Comparison of ENCODE assay signal across 8 mouse cellular contexts in genomic region chr2:84882606-84883005, GRCm38 (mm10). TPM values are rescaled to one million over a fixed set of nuclear protein-coding genes. Genes with fewer than 3 reads are reported as not detected.
DNase-seq lines count a peak whose midpoint lies in the region; ATAC-seq lines count a peak whose summit lies in the region.

No protein-coding gene starts in this region.

- H3K4me2 ChIP-seq in embryonic facial prominence, embryonic 11.5 days (ENCODE audit: low read depth, low read length) = peak overlapping the region; percentile 40
- peak overlapping the region; percentile 39; the same call in 1 of the 2 replicates for H3K4me2 ChIP-seq in heart, embryonic 15.5 days
- peak overlapping the region; percentile 45 for H3K4me2 ChIP-seq in midbrain, embryonic 14.5 days (ENCODE audit: low read length)

- H3K4me1 ChIP-seq in embryonic facial prominence, embryonic 11.5 days (ENCODE audit: control insufficient read depth, insufficient read depth, low read length) = peaks cover 3% of the 10 kb centered on the region
- H3K4me1 ChIP-seq in heart, embryonic 15.5 days (replicated peaks) = peaks cover 30% of the 10 kb centered on the region
- H3K4me1 ChIP-seq in midbrain, embryonic 14.5 days (ENCODE audit: control insufficient read depth, insufficient read depth, low read length) = peaks cover 15% of the 10 kb centered on the region

- no peak for ATAC-seq in embryonic facial prominence, embryonic 11.5 days (replicated peaks; ENCODE audit: insufficient number of reproducible peaks, low FRiP score, low TSS enrichment, low read depth)
- ATAC-seq in heart, embryonic 15.5 days (replicated peaks; ENCODE audit: insufficient number of reproducible peaks, insufficient read depth, low FRiP score, low read depth) = 0 out of 2 replicates have a peak, but pooled peaks have one; percentile 21
- no peak for ATAC-seq in midbrain, embryonic 14.5 days (ENCODE audit: low FRiP score, low TSS enrichment)

- intact Hi-C loops in left cerebral cortex, postnatal 14 days (cut with DNase I) = no loop called here

- no peak overlapping the region for H3K9ac ChIP-seq in embryonic facial prominence, embryonic 11.5 days (replicated peaks; ENCODE audit: low read length)
- H3K9ac ChIP-seq in heart, embryonic 15.5 days = no peak overlapping the region
- no peak overlapping the region; the same call in 1 of the 2 replicates for H3K9ac ChIP-seq in midbrain, embryonic 14.5 days (replicated peaks; ENCODE audit: low read length)

- WGBS in embryonic facial prominence, embryonic 11.5 days = 5% methylated on average over 23 of the region's 23 CpGs
- 4% methylated on average over 23 of the region's 23 CpGs for WGBS in heart, embryonic 15.5 days
- WGBS in midbrain, embryonic 14.5 days = 8% methylated on average over 23 of the region's 23 CpGs

- H3K27me3 ChIP-seq in embryonic facial prominence, embryonic 11.5 days (ENCODE audit: control insufficient read depth, insufficient read depth, low read length) = peaks cover 51% of the 10 kb centered on the region
- H3K27me3 ChIP-seq in heart, embryonic 15.5 days = peaks cover 86% of the 10 kb centered on the region
- peaks cover 41% of the 10 kb centered on the region for H3K27me3 ChIP-seq in midbrain, embryonic 14.5 days (ENCODE audit: control insufficient read depth, insufficient read depth, low read length)

- peak; percentile 30 for DNase-seq in adrenal gland, postnatal 10 days
- no peak for DNase-seq in adrenal gland, adult 8-10 months
- no peak for DNase-seq in embryonic facial prominence, embryonic 11.5 days (ENCODE audit: low spot score)
- DNase-seq in left cerebral cortex, postnatal 14 days (ENCODE audit: low spot score in 2 of 2) = peak; percentile 82 to 84
- DNase-seq in midbrain, embryonic 14.5 days = peak; percentile 32
- no peak for DNase-seq in embryo, embryonic 9.5 days (ENCODE audit: extremely low spot score)
- DNase-seq in adipocyte (ENCODE audit: low spot score) = no peak

- no peaks in the 10 kb centered on the region for H3K36me3 ChIP-seq in embryonic facial prominence, embryonic 11.5 days (replicated peaks; ENCODE audit: control insufficient read depth, insufficient read depth, low read depth, low read length)
- H3K36me3 ChIP-seq in heart, embryonic 15.5 days = no peaks in the 10 kb centered on the region
- H3K36me3 ChIP-seq in midbrain, embryonic 14.5 days (ENCODE audit: control insufficient read depth, insufficient read depth, low read length) = no peaks in the 10 kb centered on the region

- H3K9me3 ChIP-seq in embryonic facial prominence, embryonic 11.5 days (replicated peaks; ENCODE audit: control insufficient read depth, low read length) = no peaks in the 10 kb centered on the region
- no peaks in the 10 kb centered on the region for H3K9me3 ChIP-seq in heart, embryonic 15.5 days (replicated peaks)
- H3K9me3 ChIP-seq in midbrain, embryonic 14.5 days (ENCODE audit: control insufficient read depth, low read length) = no peaks in the 10 kb centered on the region

- H3K27ac ChIP-seq in embryonic facial prominence, embryonic 11.5 days (replicated peaks; ENCODE audit: low read depth, low read length) = no peak overlapping the region
- H3K27ac ChIP-seq in heart, embryonic 15.5 days = no peak overlapping the region
- H3K27ac ChIP-seq in midbrain, embryonic 14.5 days (replicated peaks; ENCODE audit: low read depth, low read length) = no peak overlapping the region

- H3K4me3 ChIP-seq in embryonic facial prominence, embryonic 11.5 days (ENCODE audit: low read depth, low read length) = no peak overlapping the region
- H3K4me3 ChIP-seq in heart, embryonic 15.5 days = peak overlapping the region; percentile 20; the same call in 1 of the 2 replicates
- H3K4me3 ChIP-seq in midbrain, embryonic 14.5 days (replicated peaks; ENCODE audit: low read depth, low read length) = no peak overlapping the region; the same call in 1 of the 2 replicates

RNA-seq across cellular contexts. Expression of gene Rtn4rl2, which starts 3.9 kb away (rescaled TPM):
- 1 to 10 TPM; 1.3 to 2.1 TPM for total RNA-seq in adrenal gland, postnatal 10 days (2021)
- total RNA-seq in adrenal gland, adult 8-10 months (2022) = 1 to 10 TPM; 1.2 to 1.8 (median 1.6) TPM
- 2.4 and 3.2 TPM in 2 replicates for polyA plus RNA-seq in embryonic facial prominence, embryonic 11.5 days (2014; fragmentation: Nextera tagmentation; extraction: Ambion mirVana)
- polyA plus RNA-seq in heart, embryonic 15.5 days (2015; fragmentation: Nextera tagmentation; extraction: Ambion mirVana) = 1.9 and 2.1 TPM in 2 replicates
- 10 to 100 TPM; 92.2 to 95.0 TPM for total RNA-seq in left cerebral cortex, postnatal 14 days (2021)
- 4.5 and 5.6 TPM in 2 replicates for polyA plus RNA-seq in midbrain, embryonic 14.5 days (2014; fragmentation: Nextera tagmentation; extraction: Ambion mirVana)

RNA-seq across cellular contexts. Expression of gene Slc43a1, which starts 44.0 kb away (rescaled TPM):
- 1 to 10 TPM; 7.9 to 8.0 TPM for total RNA-seq in adrenal gland, postnatal 10 days (2021)
- total RNA-seq in adrenal gland, adult 8-10 months (2022) = 1 to 10 TPM; 3.0 to 7.5 (median 5.5) TPM
- 23.1 and 28.0 TPM in 2 replicates for polyA plus RNA-seq in embryonic facial prominence, embryonic 11.5 days (2014; fragmentation: Nextera tagmentation; extraction: Ambion mirVana)
- 8.6 and 11.5 TPM in 2 replicates for polyA plus RNA-seq in heart, embryonic 15.5 days (2015; fragmentation: Nextera tagmentation; extraction: Ambion mirVana)
- under 1 TPM; 0.15 to 0.24 TPM for total RNA-seq in left cerebral cortex, postnatal 14 days (2021)
- polyA plus RNA-seq in midbrain, embryonic 14.5 days (2014; fragmentation: Nextera tagmentation; extraction: Ambion mirVana) = 0.90 and 2.4 TPM in 2 replicates

RNA-seq across cellular contexts. Expression of gene Slc43a3, which starts 53.8 kb away (rescaled TPM):
- 10 to 100 TPM; 56.3 to 69.7 TPM for total RNA-seq in adrenal gland, postnatal 10 days (2021)
- 10 to 100 TPM; 63.1 to 81.5 (median 75.7) TPM for total RNA-seq in adrenal gland, adult 8-10 months (2022)
- 37.2 and 38.9 TPM in 2 replicates for polyA plus RNA-seq in embryonic facial prominence, embryonic 11.5 days (2014; fragmentation: Nextera tagmentation; extraction: Ambion mirVana)
- 35.8 and 40.8 TPM in 2 replicates for polyA plus RNA-seq in heart, embryonic 15.5 days (2015; fragmentation: Nextera tagmentation; extraction: Ambion mirVana)
- 1 to 10 TPM in 1 of 2 experiments, under 1 TPM in 1; 0.99 to 1.1 TPM for total RNA-seq in left cerebral cortex, postnatal 14 days (2021)
- polyA plus RNA-seq in midbrain, embryonic 14.5 days (2014; fragmentation: Nextera tagmentation; extraction: Ambion mirVana) = 1.7 and 4.2 TPM in 2 replicates

RNA-seq across cellular contexts. Expression of gene Timm10, which starts 55.8 kb away (rescaled TPM):
- total RNA-seq in adrenal gland, postnatal 10 days (2021) = 10 to 100 TPM; 66.0 to 69.7 TPM
- 10 to 100 TPM; 28.2 to 43.5 (median 39.5) TPM for total RNA-seq in adrenal gland, adult 8-10 months (2022)
- polyA plus RNA-seq in embryonic facial prominence, embryonic 11.5 days (2014; fragmentation: Nextera tagmentation; extraction: Ambion mirVana) = 45.9 and 50.0 TPM in 2 replicates
- 76.6 TPM in 2 replicates for polyA plus RNA-seq in heart, embryonic 15.5 days (2015; fragmentation: Nextera tagmentation; extraction: Ambion mirVana)
- 10 to 100 TPM; 59.7 to 63.5 TPM for total RNA-seq in left cerebral cortex, postnatal 14 days (2021)
- polyA plus RNA-seq in midbrain, embryonic 14.5 days (2014; fragmentation: Nextera tagmentation; extraction: Ambion mirVana) = 58.6 and 80.6 TPM in 2 replicates

Comparison
In these comparisons a context has a peak if more than half of its experiments do, and no peak if none do; other contexts are left out.
1. DNase-seq: peak in adrenal gland, postnatal 10 days (single experiment), left cerebral cortex, postnatal 14 days (2 of 2) and midbrain, embryonic 14.5 days (single experiment); none in adrenal gland, adult 8-10 months (single experiment), embryonic facial prominence, embryonic 11.5 days (single experiment), embryo, embryonic 9.5 days (single experiment) and adipocyte (single experiment).
2. RNA of gene Rtn4rl2, which starts 3.9 kb away (total RNA-seq): 92.2 to 95.0 TPM in left cerebral cortex, postnatal 14 days; 1.3 to 2.1 TPM in adrenal gland, postnatal 10 days and 1.2 to 1.8 TPM in adrenal gland, adult 8-10 months; every median in the first group is over 10 times any median in the second.
3. RNA of gene Slc43a3, which starts 53.8 kb away (total RNA-seq): 63.1 to 81.5 TPM in adrenal gland, adult 8-10 months and 56.3 to 69.7 TPM in adrenal gland, postnatal 10 days; 0.99 to 1.1 TPM in left cerebral cortex, postnatal 14 days; every median in the first group is over 10 times any median in the second.
4. Peak in every context shown above with its lines, with median percentiles within 50 percentile points of each other: H3K4me2 ChIP-seq.